Mouse (Mus musculus) kidney, adult 10 weeks (tissue): ENCODE data around the gene Brms1l. TPM values are rescaled to one million over a fixed set of nuclear protein-coding genes. Genes with fewer than 3 reads are reported as not detected.

Source experiments
- polyA plus RNA-seq: library from polyadenylated mRNA; stranded (reverse); fragments of 350-450 nt; fragmentation: Illumina TruSeq; extraction: RNeasy Lipid Tissue Mini Kit (QIAGEN cat#74804); gene quantifications from one replicate; pipeline ENCODE4 v1.2.3, GENCODE M21; 2014; ENCODE audit warnings: low read depth, low replicate concordance

The Brms1l gene
- polyA plus RNA-seq = 34.6 TPM

GRCm38 (mm10) chr12:55836199-55836951 is at the start of gene Brms1l:
Brms1l (plus strand) TSS chr12:55836324.

GRCm38 (mm10) chr12:55820661-55821314 is 15.3 kb upstream of the Brms1l start, which contains the start of gene Ralgapa1:
Ralgapa1 (minus strand) TSS chr12:55821167.

Other genes with a start within 250 kb of the Brms1l start
- not detected for gene Insm2, start 236.9 kb upstream of the Brms1l start, polyA plus RNA-seq
- gene Ralgapa1, start 15.2 kb upstream of the Brms1l start, polyA plus RNA-seq = 66.9 TPM